Mouse (Mus musculus) embryonic facial prominence, embryonic 14.5 days (tissue): ENCODE results near the gene Ncoa3. TPM values are rescaled to one million over a fixed set of nuclear protein-coding genes. Genes with fewer than 3 reads are reported as not detected.

Source experiments
- ATAC-seq: fragments of 200-750 bp; cut with Nextera tagmentation; 2 replicates; pipeline ENCODE4 v1.8.0; 2017; ENCODE audit warnings: low read depth, moderate number of reproducible peaks, moderate TSS enrichment
- DNase-seq: peaks from one replicate; pipeline ENCODE4 v3.0.0-alpha.2; 2015; ENCODE audit warnings: low spot score
- H3K27ac ChIP-seq: fragments of 300-500 bp; sonication (generic); replicated peaks from 2 replicates; pipeline ENCODE4 v1.5.1; 2014; ENCODE audit warnings: low read depth, mild to moderate bottlenecking, low read length, moderate library complexity
- H3K27me3 ChIP-seq: fragments of 300-500 bp; sonication (generic); replicated peaks from 2 replicates; pipeline ENCODE4 v1.6.1; 2014; ENCODE audit warnings: low read length; ENCODE audit not compliant: control insufficient read depth, insufficient read depth
- H3K36me3 ChIP-seq: fragments of 300-500 bp; sonication (generic); 2 replicates; pipeline ENCODE4 v1.6.1; 2014; ENCODE audit warnings: low read length, mixed read lengths; ENCODE audit not compliant: control insufficient read depth, insufficient read depth
- H3K4me1 ChIP-seq: fragments of 300-500 bp; sonication (generic); 2 replicates; pipeline ENCODE4 v1.6.1; 2014; ENCODE audit warnings: antibody characterized with exemption, low read length; ENCODE audit not compliant: control insufficient read depth, insufficient read depth
- H3K4me2 ChIP-seq: fragments of 300-500 bp; sonication (generic); 2 replicates; pipeline ENCODE4 v1.6.1; 2014; ENCODE audit warnings: low read depth, mild to moderate bottlenecking, low read length, moderate library complexity, mixed read lengths
- H3K4me3 ChIP-seq: fragments of 300-500 bp; sonication (generic); 2 replicates; pipeline ENCODE4 v1.5.1; 2014; ENCODE audit warnings: low read depth, mild to moderate bottlenecking, low read length
- H3K9ac ChIP-seq: fragments of 300-500 bp; sonication (generic); 2 replicates; pipeline ENCODE4 v1.6.1; 2014; ENCODE audit warnings: low read depth, mild to moderate bottlenecking, low read length, moderate library complexity, mixed read lengths
- H3K9me3 ChIP-seq: fragments of 300-500 bp; sonication (generic); 2 replicates; pipeline ENCODE4 v1.6.1; 2016; ENCODE audit warnings: low read length; ENCODE audit not compliant: control insufficient read depth
- WGBS: fragments of 180-500 bp; shearing (Covaris S2); extraction: QIAGEN DNeasy Blood & Tissue Kit; methylation state at CpG from one replicate; pipeline ENCODE4 v1.1.7; 2014; 5-methylcytosine and 5-hydroxymethylcytosine counted together
- polyA plus RNA-seq: library from polyadenylated mRNA; unstranded; fragments of >200 nt; fragmentation: Nextera tagmentation; extraction: Ambion mirVana; gene quantifications from 2 replicates; pipeline ENCODE4 v1.2.1, GENCODE M21; 2014

The Ncoa3 gene
- polyA plus RNA-seq, 1 experiment from 2014 or later = 15.6 TPM

- DNase-seq (no peak), ATAC-seq (no peak)
- Histone ChIP-seq H3K4me1 (peaks cover 29% of the 10 kb centered on the region), H3K27ac (no peak overlapping the region), H3K4me2 (no peak overlapping the region), H3K36me3 (no peaks in the 10 kb centered on the region), H3K9me3 (no peaks in the 10 kb centered on the region), H3K9ac (no peak overlapping the region), H3K4me3 (no peak overlapping the region), H3K27me3 (no peaks in the 10 kb centered on the region)
- WGBS = 34% methylated on average over 4 of the region's 4 CpGs
These were observed 36.8 kb downstream of the Ncoa3 start for GRCm38 (mm10) chr2:166029232-166029631.

GRCm38 (mm10) chr2:166030256-166030995 lies 38.0 kb downstream of the Ncoa3 start:
- Histone ChIP-seq H3K4me1 (peaks cover 29% of the 10 kb centered on the region), H3K4me2 (peak overlapping the region; percentile 51), H3K27ac (peak overlapping the region; percentile 88), H3K9me3 (no peaks in the 10 kb centered on the region), H3K9ac (peak overlapping the region; percentile 16; the same call in 1 of the 2 replicates), H3K36me3 (no peaks in the 10 kb centered on the region; the same call in 1 of the 2 replicates), H3K4me3 (peak overlapping the region; percentile 14; the same call in 1 of the 2 replicates), H3K27me3 (no peaks in the 10 kb centered on the region)
- ATAC-seq = no peak
- WGBS = 2% methylated on average over 13 of the region's 13 CpGs
- no peak for DNase-seq

- Histone ChIP-seq H3K4me3 (peak overlapping the region; percentile 14; the same call in 1 of the 2 replicates), H3K27ac (peak overlapping the region; percentile 88), H3K9ac (peak overlapping the region; percentile 26; the same call in 1 of the 2 replicates), H3K4me2 (peak overlapping the region; percentile 51), H3K27me3 (no peaks in the 10 kb centered on the region), H3K36me3 (peaks cover 7% of the 10 kb centered on the region; the same call in 1 of the 2 replicates), H3K4me1 (peaks cover 29% of the 10 kb centered on the region), H3K9me3 (no peaks in the 10 kb centered on the region)
- 13% methylated on average over 7 of the region's 7 CpGs for WGBS
- ATAC-seq (peak; percentile 97), DNase-seq (peak; percentile 97)
These were observed 38.9 kb downstream of the Ncoa3 start for GRCm38 (mm10) chr2:166031120-166031929.

GRCm38 (mm10) chr2:166032628-166033027 lies 40.2 kb downstream of the Ncoa3 start:
- peaks cover 10% of the 10 kb centered on the region; the same call in 1 of the 2 replicates for H3K36me3 ChIP-seq
- no peak overlapping the region for H3K4me2 ChIP-seq
- H3K4me3 ChIP-seq = no peak overlapping the region
- H3K4me1 ChIP-seq = peaks cover 29% of the 10 kb centered on the region
- H3K27ac ChIP-seq = no peak overlapping the region
- H3K27me3 ChIP-seq = no peaks in the 10 kb centered on the region
- no peak overlapping the region for H3K9ac ChIP-seq
- H3K9me3 ChIP-seq = no peaks in the 10 kb centered on the region
- no peak for DNase-seq
- ATAC-seq = no peak
- WGBS = 89% methylated on average over 5 of the region's 5 CpGs

GRCm38 (mm10) chr2:166034967-166035490 lies 42.6 kb downstream of the Ncoa3 start:
- H3K36me3 ChIP-seq = peaks cover 10% of the 10 kb centered on the region; the same call in 1 of the 2 replicates
- no peak overlapping the region for H3K9ac ChIP-seq
- H3K4me1 ChIP-seq = peaks cover 21% of the 10 kb centered on the region
- no peaks in the 10 kb centered on the region for H3K27me3 ChIP-seq
- no peak overlapping the region for H3K4me3 ChIP-seq
- no peaks in the 10 kb centered on the region for H3K9me3 ChIP-seq
- ATAC-seq (no peak), DNase-seq (no peak)
- 53% methylated on average over 3 of the region's 3 CpGs for whole genome bisulfite sequencing
- no peak overlapping the region for H3K27ac ChIP-seq
- H3K4me2 ChIP-seq = no peak overlapping the region

GRCm38 (mm10) chr2:166035725-166036124 lies 43.3 kb downstream of the Ncoa3 start:
- H3K27ac ChIP-seq = no peak overlapping the region
- H3K4me1 ChIP-seq = peaks cover 15% of the 10 kb centered on the region
- H3K9ac ChIP-seq = no peak overlapping the region
- ATAC-seq = no peak
- no peak overlapping the region for H3K4me2 ChIP-seq
- DNase-seq = peak; percentile 63
- H3K9me3 ChIP-seq = no peaks in the 10 kb centered on the region
- no peak overlapping the region for H3K4me3 ChIP-seq
- H3K36me3 ChIP-seq = peaks cover 10% of the 10 kb centered on the region; the same call in 1 of the 2 replicates
- 37% methylated on average over 3 of the region's 3 CpGs for WGBS
- no peaks in the 10 kb centered on the region for H3K27me3 ChIP-seq

- Histone ChIP-seq H3K9ac (no peak overlapping the region), H3K27me3 (no peaks in the 10 kb centered on the region), H3K27ac (no peak overlapping the region), H3K4me3 (no peak overlapping the region), H3K9me3 (no peaks in the 10 kb centered on the region), H3K4me2 (no peak overlapping the region), H3K4me1 (peaks cover 11% of the 10 kb centered on the region; the same call in 1 of the 2 replicates), H3K36me3 (peaks cover 10% of the 10 kb centered on the region; the same call in 1 of the 2 replicates)
- DNase-seq = no peak
- no peak for ATAC-seq
- 64% methylated on average over 4 of the region's 4 CpGs for WGBS
These were observed 47.2 kb downstream of the Ncoa3 start for GRCm38 (mm10) chr2:166039681-166040080.

- ATAC-seq (no peak), DNase-seq (no peak)
- Histone ChIP-seq H3K27ac (no peak overlapping the region), H3K9ac (no peak overlapping the region), H3K4me2 (no peak overlapping the region), H3K9me3 (no peaks in the 10 kb centered on the region), H3K4me1 (peaks cover 20% of the 10 kb centered on the region), H3K36me3 (0 out of 2 replicates have a peak, but pooled peaks cover 3% of the 10 kb centered on the region), H3K27me3 (no peaks in the 10 kb centered on the region), H3K4me3 (no peak overlapping the region)
- 74% methylated on average over 1 of the region's 1 CpGs for WGBS
These were observed 50.1 kb downstream of the Ncoa3 start for GRCm38 (mm10) chr2:166042542-166042941.
